Mouse (Mus musculus) cortical plate, adult 2 months (tissue): ENCODE data around the gene Sdr42e1.

Experiments
- CTCF ChIP-seq: fragments of 200-500 bp; IDR thresholded peaks from 2 replicates; pipeline ENCODE4 v1.5.1; 2011; ENCODE audit warnings: mild to moderate bottlenecking, control low read depth, low read length; ENCODE audit not compliant: insufficient read depth; ENCODE audit errors: extremely low read depth
- POLR2A ChIP-seq: fragments of 200-500 bp; IDR thresholded peaks from 2 replicates; pipeline ENCODE4 v1.6.1; 2011; ENCODE audit warnings: mild to moderate bottlenecking, low read length, control low read depth; ENCODE audit not compliant: insufficient read depth; ENCODE audit errors: extremely low read depth

- TF ChIP-seq CTCF, result no peak
- no peak for TF ChIP-seq POLR2A
Measured at GRCm38 (mm10) chr8:117715896-117716295, 42.4 kb upstream of the Sdr42e1 start.
